Mouse (Mus musculus) olfactory bulb, adult 2 months (tissue): Measurements from ENCODE around the gene Dgkd.

Experiments used
- CTCF ChIP-seq: fragments of 200-500 bp; IDR thresholded peaks from 2 replicates; pipeline ENCODE4 v1.5.1; 2012; ENCODE audit warnings: low read depth, mild to moderate bottlenecking, low read length, moderate library complexity; ENCODE audit not compliant: insufficient read depth
- POLR2A ChIP-seq: fragments of 200-500 bp; IDR thresholded peaks from 2 replicates; pipeline ENCODE4 v1.6.1; 2012; ENCODE audit warnings: mild to moderate bottlenecking, low read depth, low read length, moderate library complexity; ENCODE audit not compliant: insufficient read depth

DNA sequence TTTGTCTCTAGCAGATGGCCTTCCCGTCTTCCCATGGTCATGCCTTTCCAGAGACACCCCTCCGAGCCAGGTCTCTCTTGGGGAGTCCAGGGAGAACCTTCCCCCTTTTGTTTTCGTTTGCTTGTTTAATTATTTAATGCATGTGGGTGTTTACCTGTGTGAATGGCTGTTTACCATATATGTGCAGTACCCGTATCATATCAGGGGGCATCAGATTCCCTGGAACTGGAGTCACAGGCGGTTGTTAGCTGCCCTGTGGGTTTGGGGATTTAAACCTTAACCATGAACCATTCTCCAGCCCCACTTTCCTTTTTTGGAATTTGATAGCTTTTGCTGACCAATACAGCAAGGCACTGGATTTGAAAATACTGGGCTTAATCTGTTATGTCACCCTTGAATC, 27.8 kb upstream of the Dgkd start:
- no peak for TF ChIP-seq CTCF
- no peak for TF ChIP-seq POLR2A
